Mouse (Mus musculus): ENCODE measurements at regions not wholly inside any gene's neighbourhood (a gene's known extent, or its start where the extent isn't known, plus 50 kb on each side); places are given as distances from the start of the nearest gene placed in this dataset.

- TF ChIP-seq CTCF (IDR thresholded peaks at IDR 0.05; ENCODE audit: insufficient read depth, low read depth, low read length) (no peak), POLR2A (IDR thresholded peaks at IDR 0.05; ENCODE audit: insufficient read depth, low read depth, low read length) (no peak)
These were observed 113.8 kb upstream of the Foxn2 start for GRCm38 (mm10) chr17:88326740-88327123.

Data from olfactory bulb, adult 2 months (tissue).